Mouse (Mus musculus): Measurements from ENCODE around the gene B3galt6. TPM values are rescaled to one million over a fixed set of nuclear protein-coding genes. Genes with fewer than 3 reads are reported as not detected.

Gene B3galt6
- total RNA-seq, 1 experiment, result 11.9 TPM

- TF ChIP-seq ZC3H11A (IDR thresholded peaks at IDR 0.05; ENCODE audit: borderline replicate concordance, low read depth, low read length) (no peak), CHD2 (IDR thresholded peaks at IDR 0.05; ENCODE audit: low read depth, low read length) (no peak), ZNF384 (IDR thresholded peaks at IDR 0.05; ENCODE audit: low read depth, low read length) (no peak), MAFK (IDR thresholded peaks at IDR 0.05; ENCODE audit: insufficient read depth, low read depth, low read length) (no peak), HCFC1 (IDR thresholded peaks at IDR 0.05; ENCODE audit: borderline replicate concordance, insufficient read depth, low read length) (no peak)
- Histone ChIP-seq H3K36me3 (ENCODE audit: control insufficient read depth, insufficient read depth, low read length, poor library complexity, severe bottlenecking) (no peaks in the 10 kb centered on the region), H3K4me3 (ENCODE audit: insufficient read depth in 1 of 2, low read depth in 1 of 2, low read length in 2 of 2, poor library complexity in 1 of 2, severe bottlenecking in 1 of 2) (no peak overlapping the region), H3K9me3 (ENCODE audit: control insufficient read depth, insufficient read depth, low read depth, low read length) (no peaks in the 10 kb centered on the region), H3K9ac (ENCODE audit: insufficient read depth, low read depth, low read length, poor library complexity, severe bottlenecking) (no peak overlapping the region), H3K27ac (ENCODE audit: insufficient read depth, low read depth, low read length, poor library complexity, severe bottlenecking) (no peak overlapping the region), H3K4me1 (ENCODE audit: control insufficient read depth in 2 of 2, insufficient read depth in 2 of 2, low read length in 2 of 2, poor library complexity in 1 of 2) (peaks cover 0 to 4% of the 10 kb centered on the region in 2 experiments; a peak in 1 of 4 replicates)
- DNase-seq (ENCODE audit: low read depth, low spot score), result no peak
- in situ Hi-C loops (cut with MboI; ENCODE audit: low sequenced_read_pairs in 2 of 2, unreplicated experiment in 2 of 2), result no loop called here
Measured at GRCm38 (mm10) chr4:155972651-155973050, 19.8 kb downstream of the B3galt6 start.

DNA sequence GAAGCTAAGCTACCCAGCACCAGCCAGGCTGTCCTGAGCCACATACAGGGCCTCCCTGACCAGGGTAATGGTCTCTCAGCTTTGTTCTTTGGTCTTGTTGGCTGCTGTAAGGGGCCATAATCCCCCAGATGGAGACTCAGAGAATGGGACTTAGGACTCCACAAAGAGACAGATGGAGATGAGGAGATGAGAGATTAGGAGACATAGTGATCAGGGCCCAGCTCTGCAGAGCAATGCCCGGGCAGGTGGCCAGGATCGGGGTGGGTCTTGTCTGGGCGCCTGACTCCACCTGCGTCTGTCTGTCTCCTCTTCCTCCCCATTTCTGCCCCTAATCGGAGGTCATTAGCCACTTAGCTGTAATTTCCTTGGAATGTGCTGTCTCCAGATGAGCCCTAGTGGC lies 22.2 kb downstream of the B3galt6 start:
- no peak overlapping the region for H3K4me3 ChIP-seq (ENCODE audit: insufficient read depth in 1 of 2, low read depth in 1 of 2, low read length in 2 of 2, poor library complexity in 1 of 2, severe bottlenecking in 1 of 2)
- no peak overlapping the region for H3K9ac ChIP-seq (ENCODE audit: insufficient read depth, low read depth, low read length, poor library complexity, severe bottlenecking)
- peaks cover 0 to 4% of the 10 kb centered on the region in 2 experiments; a peak in 1 of 4 replicates for H3K4me1 ChIP-seq (ENCODE audit: control insufficient read depth in 2 of 2, insufficient read depth in 2 of 2, low read length in 2 of 2, poor library complexity in 1 of 2)
- DNase-seq (ENCODE audit: low read depth, low spot score), result no peak
- no peak for TF ChIP-seq HCFC1 (IDR thresholded peaks at IDR 0.05; ENCODE audit: borderline replicate concordance, insufficient read depth, low read length)
- peaks cover 4% of the 10 kb centered on the region; the same call in 1 of the 2 replicates for H3K36me3 ChIP-seq (ENCODE audit: control insufficient read depth, insufficient read depth, low read length, poor library complexity, severe bottlenecking)
- H3K27ac ChIP-seq (ENCODE audit: insufficient read depth, low read depth, low read length, poor library complexity, severe bottlenecking), result no peak overlapping the region
- H3K9me3 ChIP-seq (ENCODE audit: control insufficient read depth, insufficient read depth, low read depth, low read length), result no peaks in the 10 kb centered on the region
- in situ Hi-C loops (cut with MboI; ENCODE audit: low sequenced_read_pairs in 2 of 2, unreplicated experiment in 2 of 2), result no loop called here

DNA sequence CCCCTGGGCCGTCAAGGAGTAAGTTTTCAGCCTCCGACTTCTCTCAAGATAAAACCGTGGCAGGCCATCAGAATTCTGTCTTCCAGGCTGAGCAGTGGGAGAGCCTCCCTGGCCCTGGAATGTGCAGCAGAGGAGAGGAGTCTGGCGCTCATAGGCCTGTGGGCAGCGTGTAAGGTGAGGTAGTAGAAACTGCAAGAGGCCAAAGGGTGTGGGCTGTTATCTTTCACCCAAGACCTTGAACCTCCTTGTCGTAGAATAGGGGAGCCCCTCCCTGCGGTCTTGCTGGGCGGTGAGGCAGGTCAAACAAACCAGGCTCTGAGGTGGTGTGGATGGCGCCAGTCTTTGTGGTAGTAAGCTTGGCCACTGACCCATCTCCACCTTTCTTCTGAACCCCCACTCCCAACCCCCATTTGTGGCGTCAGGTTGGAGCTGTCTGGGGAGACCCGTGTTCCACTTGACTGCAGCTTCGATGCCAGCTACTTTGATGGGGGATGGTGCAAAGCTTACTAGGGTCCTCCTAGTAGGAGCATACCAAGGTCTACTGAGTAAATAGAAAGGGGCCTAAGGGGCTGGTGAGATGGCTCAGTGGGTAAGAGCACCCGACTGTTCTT lies 23.3 kb downstream of the B3galt6 start:
- in situ Hi-C loops (cut with MboI; ENCODE audit: low sequenced_read_pairs in 2 of 2, unreplicated experiment in 2 of 2), result no loop called here
- no peak for DNase-seq (ENCODE audit: low read depth, low spot score)
- no peak overlapping the region for H3K27ac ChIP-seq (ENCODE audit: insufficient read depth, low read depth, low read length, poor library complexity, severe bottlenecking)
- peaks cover 0 to 4% of the 10 kb centered on the region in 2 experiments; a peak in 1 of 4 replicates for H3K4me1 ChIP-seq (ENCODE audit: control insufficient read depth in 2 of 2, insufficient read depth in 2 of 2, low read length in 2 of 2, poor library complexity in 1 of 2)
- H3K9ac ChIP-seq (ENCODE audit: insufficient read depth, low read depth, low read length, poor library complexity, severe bottlenecking), result no peak overlapping the region
- no peaks in the 10 kb centered on the region for H3K9me3 ChIP-seq (ENCODE audit: control insufficient read depth, insufficient read depth, low read depth, low read length)
- H3K4me3 ChIP-seq (ENCODE audit: insufficient read depth in 1 of 2, low read depth in 1 of 2, low read length in 2 of 2, poor library complexity in 1 of 2, severe bottlenecking in 1 of 2), result no peak overlapping the region
- H3K36me3 ChIP-seq (ENCODE audit: control insufficient read depth, insufficient read depth, low read length, poor library complexity, severe bottlenecking), result peaks cover 11% of the 10 kb centered on the region; the same call in 1 of the 2 replicates
- no peak for TF ChIP-seq ZC3H11A (IDR thresholded peaks at IDR 0.05; ENCODE audit: borderline replicate concordance, low read depth, low read length)
- TF ChIP-seq MAFK (IDR thresholded peaks at IDR 0.05; ENCODE audit: insufficient read depth, low read depth, low read length), result no peak
- no peak for TF ChIP-seq HCFC1 (IDR thresholded peaks at IDR 0.05; ENCODE audit: borderline replicate concordance, insufficient read depth, low read length)
- TF ChIP-seq CHD2 (IDR thresholded peaks at IDR 0.05; ENCODE audit: low read depth, low read length), result no peak
- no peak for TF ChIP-seq ZNF384 (IDR thresholded peaks at IDR 0.05; ENCODE audit: low read depth, low read length)

- no peaks in the 10 kb centered on the region for H3K9me3 ChIP-seq (ENCODE audit: control insufficient read depth, insufficient read depth, low read depth, low read length)
- no peak overlapping the region for H3K27ac ChIP-seq (ENCODE audit: insufficient read depth, low read depth, low read length, poor library complexity, severe bottlenecking)
- H3K36me3 ChIP-seq (ENCODE audit: control insufficient read depth, insufficient read depth, low read length, poor library complexity, severe bottlenecking), result peaks cover 11% of the 10 kb centered on the region; the same call in 1 of the 2 replicates
- H3K4me3 ChIP-seq (ENCODE audit: insufficient read depth in 1 of 2, low read depth in 1 of 2, low read length in 2 of 2, poor library complexity in 1 of 2, severe bottlenecking in 1 of 2), result no peak overlapping the region
- TF ChIP-seq MAFK (IDR thresholded peaks at IDR 0.05; ENCODE audit: insufficient read depth, low read depth, low read length) (no peak), CHD2 (IDR thresholded peaks at IDR 0.05; ENCODE audit: low read depth, low read length) (no peak), ZNF384 (IDR thresholded peaks at IDR 0.05; ENCODE audit: low read depth, low read length) (no peak), ZC3H11A (IDR thresholded peaks at IDR 0.05; ENCODE audit: borderline replicate concordance, low read depth, low read length) (no peak), HCFC1 (IDR thresholded peaks at IDR 0.05; ENCODE audit: borderline replicate concordance, insufficient read depth, low read length) (no peak)
- no peak for DNase-seq (ENCODE audit: low read depth, low spot score)
- no peak overlapping the region for H3K9ac ChIP-seq (ENCODE audit: insufficient read depth, low read depth, low read length, poor library complexity, severe bottlenecking)
- in situ Hi-C loops (cut with MboI; ENCODE audit: low sequenced_read_pairs in 2 of 2, unreplicated experiment in 2 of 2), result no loop called here
- peaks cover 0 to 12% of the 10 kb centered on the region in 2 experiments; a peak in 2 of 4 replicates for H3K4me1 ChIP-seq (ENCODE audit: control insufficient read depth in 2 of 2, insufficient read depth in 2 of 2, low read length in 2 of 2, poor library complexity in 1 of 2)
Measured at GRCm38 (mm10) chr4:155964396-155964795, 28.1 kb downstream of the B3galt6 start.

Measured in ES-E14 (cell line).